Mouse (Mus musculus): ENCODE measurements around the gene Stkld1. TPM values are rescaled to one million over a fixed set of nuclear protein-coding genes. Genes with fewer than 3 reads are reported as not detected.
A peak's percentile ranks its signal among the peaks of the same experiment; 100 is the strongest.

Gene Stkld1
- polyA plus RNA-seq, 1 experiment from 2014 or later = 0.06 TPM

DNA sequence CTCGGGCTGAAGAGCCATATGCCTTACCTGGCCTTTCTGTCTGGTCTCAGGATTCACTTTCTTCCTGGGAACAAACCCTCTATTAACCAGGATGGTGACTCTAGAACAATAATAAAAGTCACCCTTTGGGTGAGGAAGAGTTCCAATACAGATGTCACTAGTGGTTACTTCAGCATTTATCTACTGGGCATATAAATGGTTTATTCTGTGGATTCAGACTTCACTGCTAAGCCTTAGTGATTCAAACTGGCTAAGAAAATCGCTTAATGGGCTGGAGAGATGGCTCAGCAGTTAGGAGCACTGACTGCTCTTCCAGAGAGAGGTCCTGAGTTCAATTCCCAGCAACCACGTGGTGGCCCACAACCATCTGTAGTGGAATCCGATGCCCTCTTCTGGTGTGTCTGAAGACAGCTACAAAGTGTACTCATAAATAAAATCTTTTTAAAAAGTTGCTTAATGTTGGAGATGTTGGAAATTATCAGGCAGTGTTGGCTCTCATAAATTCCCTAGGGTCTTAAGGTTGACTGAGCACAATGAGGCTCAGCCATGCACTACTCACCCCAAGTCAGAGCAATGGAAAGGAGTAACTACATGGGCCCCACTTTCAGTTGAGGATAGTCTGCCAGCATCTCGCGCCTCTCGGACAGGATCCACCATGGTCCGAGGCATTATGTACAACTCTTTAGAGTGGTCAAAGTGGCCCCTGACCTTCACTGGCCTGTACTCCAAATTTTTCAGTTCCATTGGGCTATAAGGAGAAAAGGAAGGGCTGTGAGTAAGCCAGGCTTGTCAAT lies 19.5 kb upstream of the Stkld1 start:
- H3K9me3 ChIP-seq (ENCODE audit: low read length) = no peaks in the 10 kb centered on the region
- 0 out of 2 replicates have a peak overlapping the region, but pooled peaks have one; percentile 92 for H3K4me2 ChIP-seq (ENCODE audit: low read depth, low read length)
- no peak overlapping the region for H3K4me3 ChIP-seq (ENCODE audit: low read depth, low read length)
- peaks cover 35% of the 10 kb centered on the region for H3K4me1 ChIP-seq (ENCODE audit: insufficient read depth)
- DNase-seq = no peak
- 55% methylated on average over 8 of the region's 8 CpGs for WGBS (ENCODE audit: insufficient replicate concordance)
- ATAC-seq = no peak
- peaks cover 46% of the 10 kb centered on the region for H3K36me3 ChIP-seq (replicated peaks; ENCODE audit: insufficient read depth, low read length)
- no peaks in the 10 kb centered on the region for H3K27me3 ChIP-seq (ENCODE audit: insufficient read depth, low read length)
- no peak for TF ChIP-seq EP300 (IDR thresholded peaks at IDR 0.05; ENCODE audit: low read depth)
- H3K27ac ChIP-seq (ENCODE audit: low read depth) = 0 out of 2 replicates have a peak overlapping the region, but pooled peaks have one; percentile 16
- peak overlapping the region; percentile 70; the same call in 1 of the 2 replicates for H3K9ac ChIP-seq (replicated peaks)

DNA sequence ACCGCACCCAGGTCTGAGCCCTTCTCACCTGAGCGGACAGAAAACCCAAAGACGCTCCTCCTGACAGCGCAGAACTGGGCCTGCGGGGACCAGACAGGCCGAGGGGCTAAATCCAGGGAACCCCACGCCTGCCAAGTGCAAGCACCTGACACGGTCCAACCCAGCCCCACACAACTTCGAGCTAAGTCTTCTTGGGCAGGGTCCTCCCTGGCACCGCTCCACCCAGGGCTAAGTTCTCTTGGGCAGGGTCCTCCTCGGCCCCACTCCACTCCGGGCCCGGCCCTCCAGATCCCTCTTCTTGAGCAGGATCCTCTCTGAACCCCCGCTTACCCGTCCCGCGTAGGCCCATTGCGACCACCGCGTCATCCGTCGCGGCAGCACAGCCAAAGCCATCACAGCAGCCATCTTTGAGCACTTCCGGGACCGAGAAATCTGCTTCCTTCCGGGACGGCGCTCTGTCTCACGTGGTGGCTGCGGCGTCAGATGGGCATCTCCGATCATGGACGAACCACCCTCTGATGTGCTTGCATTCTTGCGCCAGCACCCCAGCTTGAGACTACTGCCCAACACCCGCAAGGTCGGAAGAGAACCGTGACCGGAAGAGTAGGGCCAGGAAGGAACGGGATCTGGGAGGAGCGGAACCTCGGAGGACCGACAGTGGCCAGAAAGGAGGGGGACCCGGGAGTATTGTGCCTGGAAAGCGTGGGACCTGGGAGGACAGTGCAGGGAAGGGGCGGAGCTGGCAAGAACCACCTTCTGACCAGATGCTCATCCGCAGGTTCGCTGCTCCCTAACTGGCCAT lies 17.7 kb upstream of the Stkld1 start, which contains the start of the genes Surf2 and Surf1:
Gene Surf2, plus strand, starts transcription at position 441 of the 802 bp plus-strand sequence.
Gene Surf1, minus strand, starts transcription at position 604 of the 802 bp plus-strand sequence.
- peaks cover 35% of the 10 kb centered on the region for H3K4me1 ChIP-seq (ENCODE audit: insufficient read depth)
- 2% methylated on average over 47 of the region's 47 CpGs for WGBS (ENCODE audit: insufficient replicate concordance)

DNA sequence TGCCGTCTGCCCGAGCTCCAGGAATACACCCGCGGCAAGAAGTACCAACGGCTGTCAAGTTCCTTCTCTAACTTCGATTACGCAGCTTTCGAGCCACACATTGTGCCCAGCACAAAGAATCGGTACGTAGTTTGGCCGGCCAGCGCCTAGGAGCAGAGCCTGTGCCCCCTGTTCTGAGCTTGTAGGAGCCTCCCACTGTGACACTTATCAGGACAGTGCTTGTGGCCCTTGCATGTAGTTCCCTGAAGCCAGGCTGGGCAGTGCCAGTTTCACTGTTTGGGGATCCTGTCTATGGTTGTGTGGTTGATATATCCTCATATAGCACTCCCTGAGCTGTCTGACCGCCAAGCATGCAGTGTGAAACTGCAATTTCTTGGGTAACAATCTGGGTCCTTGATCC lies 17.1 kb upstream of the Stkld1 start:
- peaks cover 33% of the 10 kb centered on the region for H3K4me1 ChIP-seq (ENCODE audit: insufficient read depth)

More for the DNA sequence above, 17.7 kb upstream of the Stkld1 start, which contains the start of the genes Surf2 and Surf1:
- H3K9me3 ChIP-seq (ENCODE audit: low read length) = no peaks in the 10 kb centered on the region
- H3K4me2 ChIP-seq (ENCODE audit: low read depth, low read length) = peak within 1 kb of the TSS; percentile 92
- ATAC-seq = peak; percentile 83
- no peaks in the 10 kb centered on the region for H3K27me3 ChIP-seq (ENCODE audit: insufficient read depth, low read length)
- peak within 1 kb of the TSS; percentile 69 for H3K4me3 ChIP-seq (ENCODE audit: low read depth, low read length)
- no peak for TF ChIP-seq EP300 (IDR thresholded peaks at IDR 0.05; ENCODE audit: low read depth)
- TF ChIP-seq CTCF (IDR thresholded peaks at IDR 0.05; ENCODE audit: low read depth) = no peak
- peak within 1 kb of the TSS; percentile 76 for H3K27ac ChIP-seq (ENCODE audit: low read depth)
- H3K36me3 ChIP-seq (replicated peaks; ENCODE audit: insufficient read depth, low read length) = peaks cover 64% of the 10 kb centered on the region
- peak; percentile 85 for DNase-seq
- peak within 1 kb of the TSS; percentile 70 for H3K9ac ChIP-seq (replicated peaks)

DNA sequence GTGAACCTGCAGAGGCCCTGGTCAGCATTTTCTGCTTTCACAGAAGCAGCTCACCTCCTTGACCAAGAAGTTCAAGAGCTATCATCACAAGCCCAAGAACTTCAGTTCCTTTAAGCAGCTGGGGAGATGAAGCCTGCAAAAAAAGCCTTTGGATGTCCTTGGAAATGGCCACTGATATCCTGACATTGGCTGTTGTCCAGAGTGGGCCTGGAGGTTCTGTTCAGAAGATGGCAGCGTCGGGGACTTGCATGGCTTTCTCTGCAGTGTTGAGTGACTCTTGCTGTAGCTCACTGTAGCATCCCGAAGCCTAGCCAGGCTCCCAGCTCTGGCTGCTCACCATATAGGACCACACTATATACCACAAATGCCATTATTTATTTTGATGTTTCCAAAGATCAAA lies 14.2 kb upstream of the Stkld1 start:
- H3K4me3 ChIP-seq (ENCODE audit: low read depth, low read length) = no peak overlapping the region
- no peak overlapping the region for H3K27ac ChIP-seq (ENCODE audit: low read depth)
- no peak overlapping the region for H3K9ac ChIP-seq (replicated peaks)
- H3K4me2 ChIP-seq (ENCODE audit: low read depth, low read length) = no peak overlapping the region
- DNase-seq (no peak), ATAC-seq (no peak)
- no peaks in the 10 kb centered on the region for H3K9me3 ChIP-seq (ENCODE audit: low read length)
- peaks cover 25% of the 10 kb centered on the region for H3K4me1 ChIP-seq (ENCODE audit: insufficient read depth)
- peaks cover 68% of the 10 kb centered on the region for H3K36me3 ChIP-seq (replicated peaks; ENCODE audit: insufficient read depth, low read length)
- no peaks in the 10 kb centered on the region for H3K27me3 ChIP-seq (ENCODE audit: insufficient read depth, low read length)
- 81% methylated on average over 3 of the region's 3 CpGs for whole genome bisulfite sequencing (ENCODE audit: insufficient replicate concordance)
- no peak for TF ChIP-seq EP300 (IDR thresholded peaks at IDR 0.05; ENCODE audit: low read depth)
- no peak for TF ChIP-seq CTCF (IDR thresholded peaks at IDR 0.05; ENCODE audit: low read depth)

More for the DNA sequence above, 17.1 kb upstream of the Stkld1 start:
- H3K27ac ChIP-seq (ENCODE audit: low read depth) = peak overlapping the region; percentile 76
- H3K36me3 ChIP-seq (replicated peaks; ENCODE audit: insufficient read depth, low read length) = peaks cover 67% of the 10 kb centered on the region
- peak; percentile 12 for ATAC-seq
- peak overlapping the region; percentile 92 for H3K4me2 ChIP-seq (ENCODE audit: low read depth, low read length)
- H3K9ac ChIP-seq (replicated peaks) = peak overlapping the region; percentile 70
- H3K27me3 ChIP-seq (ENCODE audit: insufficient read depth, low read length) = no peaks in the 10 kb centered on the region
- no peaks in the 10 kb centered on the region for H3K9me3 ChIP-seq (ENCODE audit: low read length)
- 2% methylated on average over 13 of the region's 13 CpGs for WGBS (ENCODE audit: insufficient replicate concordance)
- TF ChIP-seq CTCF (IDR thresholded peaks at IDR 0.05; ENCODE audit: low read depth) (no peak), EP300 (IDR thresholded peaks at IDR 0.05; ENCODE audit: low read depth) (no peak)
- H3K4me3 ChIP-seq (ENCODE audit: low read depth, low read length) = peak overlapping the region; percentile 69
- no peak for DNase-seq

DNA sequence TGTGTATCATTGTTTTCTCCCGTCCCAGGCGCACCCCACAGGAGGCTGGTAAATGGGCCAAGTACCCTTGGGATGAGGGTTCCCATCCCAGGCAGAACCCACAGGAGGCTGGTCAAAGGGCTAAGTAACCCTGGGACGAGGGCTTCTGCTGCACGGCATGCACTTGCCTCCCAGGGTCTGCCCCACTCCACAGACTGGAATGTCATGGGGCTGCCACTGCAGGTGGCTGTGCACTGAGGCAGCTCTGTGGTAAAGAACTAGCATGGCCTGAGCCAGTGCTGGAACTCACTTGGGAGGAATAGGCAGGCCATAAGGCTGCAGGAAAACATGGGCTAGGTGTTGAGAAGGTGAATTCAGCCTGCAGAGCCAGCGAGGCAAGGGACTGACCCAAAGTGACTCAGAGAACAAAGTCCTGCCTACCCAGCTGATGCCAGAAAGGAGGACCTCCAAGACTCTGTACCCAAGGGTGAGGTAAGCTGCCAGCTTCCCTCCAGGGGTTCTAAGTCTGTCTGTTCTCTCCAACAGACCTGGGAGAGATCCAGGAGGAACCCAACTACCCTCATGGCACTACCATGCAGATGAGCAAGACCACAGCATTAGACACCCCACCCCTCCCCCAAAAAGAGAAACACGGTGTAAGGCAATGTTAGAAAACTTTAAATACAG lies 13.5 kb upstream of the Stkld1 start:
- Histone ChIP-seq H3K4me2 (ENCODE audit: low read depth, low read length) (no peak overlapping the region), H3K4me3 (ENCODE audit: low read depth, low read length) (no peak overlapping the region), H3K27ac (ENCODE audit: low read depth) (no peak overlapping the region), H3K9ac (replicated peaks) (no peak overlapping the region), H3K9me3 (ENCODE audit: low read length) (no peaks in the 10 kb centered on the region), H3K36me3 (replicated peaks; ENCODE audit: insufficient read depth, low read length) (peaks cover 72% of the 10 kb centered on the region), H3K4me1 (ENCODE audit: insufficient read depth) (peaks cover 19% of the 10 kb centered on the region), H3K27me3 (ENCODE audit: insufficient read depth, low read length) (no peaks in the 10 kb centered on the region)
- no peak for TF ChIP-seq CTCF (IDR thresholded peaks at IDR 0.05; ENCODE audit: low read depth)
- WGBS (ENCODE audit: insufficient replicate concordance) = 86% methylated on average over 6 of the region's 6 CpGs
- ATAC-seq = no peak
- no peak for DNase-seq
